Mouse (Mus musculus): Measurements from ENCODE around the gene Itm2b. TPM values are rescaled to one million over a fixed set of nuclear protein-coding genes. Genes with fewer than 3 reads are reported as not detected.

Gene Itm2b
- polyA plus RNA-seq, 1 experiment from 2014 or later: 364 TPM

GRCm38 (mm10) chr14:73354700-73355099, 30.4 kb downstream of the Itm2b start:
- Histone ChIP-seq H3K36me3 (replicated peaks) (peaks cover 31% of the 10 kb centered on the region), H3K4me2 (no peak overlapping the region), H3K27me3 (no peaks in the 10 kb centered on the region), H3K4me1 (no peaks in the 10 kb centered on the region), H3K9ac (no peak overlapping the region), H3K4me3 (replicated peaks) (no peak overlapping the region), H3K27ac (no peak overlapping the region), H3K9me3 (no peaks in the 10 kb centered on the region)
- 92% methylated on average over 8 of the region's 8 CpGs for WGBS
- ATAC-seq (ENCODE audit: low FRiP score): no peak

- H3K4me2 ChIP-seq: no peak overlapping the region
- H3K27me3 ChIP-seq: no peaks in the 10 kb centered on the region
- no peak for ATAC-seq (ENCODE audit: low FRiP score)
- peaks cover 8% of the 10 kb centered on the region for H3K36me3 ChIP-seq (replicated peaks)
- 91% methylated on average over 5 of the region's 5 CpGs for WGBS
- H3K27ac ChIP-seq: no peak overlapping the region
- no peaks in the 10 kb centered on the region for H3K4me1 ChIP-seq
- no peak overlapping the region for H3K4me3 ChIP-seq (replicated peaks)
- H3K9me3 ChIP-seq: no peaks in the 10 kb centered on the region
- H3K9ac ChIP-seq: no peak overlapping the region
Observed at GRCm38 (mm10) chr14:73351118-73351517, 34.0 kb downstream of the Itm2b start.

- H3K9me3 ChIP-seq: no peaks in the 10 kb centered on the region
- H3K4me1 ChIP-seq: no peaks in the 10 kb centered on the region
- H3K4me3 ChIP-seq (replicated peaks): no peak overlapping the region
- WGBS: 48% methylated on average over 1 of the region's 1 CpGs
- H3K27me3 ChIP-seq: no peaks in the 10 kb centered on the region
- no peaks in the 10 kb centered on the region for H3K36me3 ChIP-seq (replicated peaks)
- no peak overlapping the region for H3K9ac ChIP-seq
- no peak for ATAC-seq (ENCODE audit: low FRiP score)
- H3K4me2 ChIP-seq: no peak overlapping the region
- no peak overlapping the region for H3K27ac ChIP-seq
Observed at GRCm38 (mm10) chr14:73350029-73350428, 35.1 kb downstream of the Itm2b start.

DNA sequence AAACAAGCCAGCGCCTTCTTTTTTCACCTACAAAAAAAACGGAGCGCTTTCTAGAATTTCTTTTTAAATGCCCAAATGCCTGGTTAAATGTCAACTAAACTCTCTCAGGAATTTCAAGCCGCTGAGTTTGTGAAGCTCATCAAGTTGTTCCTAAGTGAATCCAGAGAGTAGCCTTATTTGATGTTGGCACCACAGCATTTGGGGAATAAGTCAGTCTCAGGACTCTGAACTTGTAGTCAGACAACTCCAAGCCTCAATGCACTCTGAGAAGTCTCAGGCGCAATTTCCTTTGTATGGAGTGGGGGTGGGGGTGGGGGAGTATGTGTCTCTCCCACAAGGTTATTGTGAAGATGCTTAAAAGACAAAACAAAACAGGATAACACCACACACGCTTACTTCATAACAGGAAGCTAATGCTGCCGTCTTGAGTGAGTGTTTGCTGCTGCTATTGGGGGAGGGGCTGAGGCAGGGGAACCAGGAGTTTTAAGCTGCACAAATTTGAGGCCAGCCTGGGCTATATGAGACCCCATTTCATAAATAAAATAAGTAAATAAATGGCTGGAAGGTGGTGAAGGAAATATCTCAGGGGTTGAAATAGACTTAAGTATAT, 35.9 kb downstream of the Itm2b start:
- Histone ChIP-seq H3K27me3 (no peaks in the 10 kb centered on the region), H3K36me3 (replicated peaks) (no peaks in the 10 kb centered on the region), H3K4me1 (no peaks in the 10 kb centered on the region), H3K4me3 (replicated peaks) (no peak overlapping the region), H3K4me2 (no peak overlapping the region), H3K9ac (no peak overlapping the region), H3K27ac (no peak overlapping the region), H3K9me3 (no peaks in the 10 kb centered on the region)
- 55% methylated on average over 7 of the region's 7 CpGs for WGBS
- ATAC-seq (ENCODE audit: low FRiP score): no peak

- H3K9me3 ChIP-seq: no peaks in the 10 kb centered on the region
- no peak for ATAC-seq (ENCODE audit: low FRiP score)
- no peaks in the 10 kb centered on the region for H3K4me1 ChIP-seq
- H3K9ac ChIP-seq: no peak overlapping the region
- 92% methylated on average over 9 of the region's 9 CpGs for whole genome bisulfite sequencing
- H3K27ac ChIP-seq: no peak overlapping the region
- no peak overlapping the region for H3K4me2 ChIP-seq
- H3K4me3 ChIP-seq (replicated peaks): no peak overlapping the region
- no peaks in the 10 kb centered on the region for H3K36me3 ChIP-seq (replicated peaks)
- H3K27me3 ChIP-seq: no peaks in the 10 kb centered on the region
Observed at GRCm38 (mm10) chr14:73347302-73347701, 37.8 kb downstream of the Itm2b start.

GRCm38 (mm10) chr14:73345614-73346013, 39.5 kb downstream of the Itm2b start:
- Histone ChIP-seq H3K27ac (no peak overlapping the region), H3K9ac (no peak overlapping the region), H3K4me3 (replicated peaks) (no peak overlapping the region), H3K4me2 (no peak overlapping the region), H3K4me1 (no peaks in the 10 kb centered on the region), H3K9me3 (no peaks in the 10 kb centered on the region), H3K27me3 (no peaks in the 10 kb centered on the region), H3K36me3 (replicated peaks) (no peaks in the 10 kb centered on the region)
- no peak for ATAC-seq (ENCODE audit: low FRiP score)
- 86% methylated on average over 4 of the region's 4 CpGs for WGBS

- H3K27me3 ChIP-seq: no peaks in the 10 kb centered on the region
- H3K4me3 ChIP-seq (replicated peaks): no peak overlapping the region
- no peak overlapping the region for H3K9ac ChIP-seq
- no peaks in the 10 kb centered on the region for H3K36me3 ChIP-seq (replicated peaks)
- H3K27ac ChIP-seq: no peak overlapping the region
- WGBS: 67% methylated on average over 6 of the region's 6 CpGs
- no peaks in the 10 kb centered on the region for H3K9me3 ChIP-seq
- no peak for ATAC-seq (ENCODE audit: low FRiP score)
- H3K4me2 ChIP-seq: no peak overlapping the region
- H3K4me1 ChIP-seq: peaks cover 1% of the 10 kb centered on the region; the same call in 1 of the 2 replicates
Observed at GRCm38 (mm10) chr14:73340051-73340755, 44.9 kb downstream of the Itm2b start.

DNA sequence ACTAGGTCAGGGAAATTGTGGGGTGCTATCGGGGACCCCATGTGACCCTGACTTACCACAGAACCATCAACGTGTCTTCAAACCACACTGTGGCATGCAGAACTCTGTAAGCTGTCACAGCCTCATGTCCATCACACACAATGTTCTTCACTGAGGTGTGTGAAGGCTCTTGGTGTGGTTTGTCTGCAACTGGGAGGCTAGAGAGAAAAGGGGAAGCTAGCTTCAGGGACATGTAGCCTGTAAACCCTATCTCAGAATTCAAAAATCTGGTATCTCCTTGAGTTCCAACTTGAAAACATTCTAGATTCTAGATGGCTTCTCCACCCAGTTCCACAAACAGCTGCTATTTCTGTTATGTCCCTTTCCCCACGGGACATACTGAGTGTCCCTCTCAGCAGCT, 45.5 kb downstream of the Itm2b start:
- ATAC-seq (ENCODE audit: low FRiP score): no peak
- peaks cover 5% of the 10 kb centered on the region; the same call in 1 of the 2 replicates for H3K4me1 ChIP-seq
- 74% methylated on average over 3 of the region's 3 CpGs for WGBS

DNA sequence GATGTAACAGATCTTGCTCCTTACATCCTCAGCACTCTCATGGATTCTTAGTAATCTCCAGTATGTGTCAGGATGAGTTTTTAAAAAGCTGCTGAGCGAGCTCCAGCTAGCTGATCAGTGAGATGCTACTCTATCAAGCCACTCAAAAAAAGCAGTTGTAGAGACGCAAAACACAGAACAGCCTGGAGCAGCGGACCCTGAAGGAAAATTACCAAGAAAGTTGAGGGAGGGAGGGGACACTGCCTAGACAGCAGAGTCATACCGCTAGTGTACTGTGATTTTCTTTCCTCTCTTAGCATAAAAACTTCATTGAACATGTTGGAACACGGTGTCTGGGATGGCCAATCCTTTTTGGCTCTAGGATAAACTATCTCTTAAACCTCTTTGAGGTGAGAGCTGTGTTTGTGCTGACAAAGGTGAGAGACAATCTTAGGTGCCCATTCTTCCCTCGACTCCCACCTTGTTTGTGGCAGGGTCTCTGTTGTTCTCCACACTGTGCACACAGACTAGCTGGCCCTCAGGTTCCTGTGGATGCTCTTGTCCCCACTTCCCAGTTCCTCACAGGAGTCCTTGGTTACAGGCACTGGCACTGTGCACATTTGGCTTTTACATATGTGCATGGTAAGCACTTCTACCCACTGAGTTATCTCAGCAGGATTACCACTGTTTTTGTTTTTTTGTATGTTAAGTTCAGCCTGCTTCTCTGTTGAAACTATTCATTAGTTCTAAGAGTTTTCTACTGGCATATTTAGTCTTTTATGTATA, 48.6 kb downstream of the Itm2b start:
- ATAC-seq (ENCODE audit: low FRiP score): no peak
- H3K27me3 ChIP-seq: no peaks in the 10 kb centered on the region
- WGBS: 81% methylated on average over 6 of the region's 6 CpGs
- H3K36me3 ChIP-seq (replicated peaks): no peaks in the 10 kb centered on the region
- no peaks in the 10 kb centered on the region for H3K9me3 ChIP-seq
- H3K9ac ChIP-seq: no peak overlapping the region
- H3K4me1 ChIP-seq: peaks cover 5% of the 10 kb centered on the region; the same call in 1 of the 2 replicates
- H3K4me2 ChIP-seq: no peak overlapping the region
- H3K4me3 ChIP-seq (replicated peaks): no peak overlapping the region
- no peak overlapping the region for H3K27ac ChIP-seq

More for the DNA sequence above, 45.5 kb downstream of the Itm2b start:
- no peak overlapping the region for H3K4me2 ChIP-seq
- H3K4me3 ChIP-seq (replicated peaks): no peak overlapping the region
- H3K9me3 ChIP-seq: no peaks in the 10 kb centered on the region
- no peaks in the 10 kb centered on the region for H3K36me3 ChIP-seq (replicated peaks)
- no peaks in the 10 kb centered on the region for H3K27me3 ChIP-seq
- no peak overlapping the region for H3K27ac ChIP-seq
- H3K9ac ChIP-seq: no peak overlapping the region

GRCm38 (mm10) chr14:73334926-73335805, 49.9 kb downstream of the Itm2b start:
- Histone ChIP-seq H3K4me2 (no peak overlapping the region), H3K36me3 (replicated peaks) (no peaks in the 10 kb centered on the region), H3K9me3 (no peaks in the 10 kb centered on the region), H3K27ac (no peak overlapping the region), H3K27me3 (no peaks in the 10 kb centered on the region), H3K4me3 (replicated peaks) (no peak overlapping the region), H3K9ac (no peak overlapping the region), H3K4me1 (peaks cover 5% of the 10 kb centered on the region; the same call in 1 of the 2 replicates)
- WGBS: 70% methylated on average over 22 of the region's 22 CpGs
- ATAC-seq (ENCODE audit: low FRiP score): no peak

DNA sequence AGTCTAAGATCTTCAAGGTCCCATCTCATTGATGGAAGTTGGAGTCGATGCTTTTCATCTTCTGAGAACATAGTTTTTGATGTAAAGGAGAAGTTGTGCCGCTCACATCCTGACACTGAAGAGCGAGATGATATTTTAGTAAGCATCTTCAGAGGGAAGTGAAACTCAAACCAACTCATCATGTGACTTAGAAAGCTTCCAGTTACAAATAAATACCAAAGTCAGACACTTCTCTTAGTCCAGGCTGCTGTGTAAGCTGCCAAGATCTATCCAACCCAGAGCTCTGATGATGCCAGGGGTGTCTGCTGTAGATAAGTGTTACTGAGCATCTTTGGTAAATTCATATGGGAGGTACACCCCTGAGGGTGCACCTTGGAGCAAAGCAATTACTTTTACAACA, 51.2 kb downstream of the Itm2b start:
- Histone ChIP-seq H3K4me1 (peaks cover 5% of the 10 kb centered on the region; the same call in 1 of the 2 replicates), H3K4me3 (replicated peaks) (no peak overlapping the region), H3K36me3 (replicated peaks) (no peaks in the 10 kb centered on the region), H3K27me3 (no peaks in the 10 kb centered on the region), H3K27ac (no peak overlapping the region), H3K4me2 (no peak overlapping the region), H3K9ac (no peak overlapping the region), H3K9me3 (no peaks in the 10 kb centered on the region)
- no peak for ATAC-seq (ENCODE audit: low FRiP score)
- WGBS: 96% methylated on average over 3 of the region's 3 CpGs

- H3K4me3 ChIP-seq (replicated peaks): no peak overlapping the region
- no peak for ATAC-seq (ENCODE audit: low FRiP score)
- H3K9me3 ChIP-seq: no peaks in the 10 kb centered on the region
- H3K36me3 ChIP-seq (replicated peaks): no peaks in the 10 kb centered on the region
- peaks cover 12% of the 10 kb centered on the region for H3K4me1 ChIP-seq
- no peak overlapping the region for H3K27ac ChIP-seq
- 95% methylated on average over 4 of the region's 4 CpGs for WGBS
- H3K9ac ChIP-seq: no peak overlapping the region
- no peak overlapping the region for H3K4me2 ChIP-seq
- no peaks in the 10 kb centered on the region for H3K27me3 ChIP-seq
Observed at GRCm38 (mm10) chr14:73331386-73331785, 53.7 kb downstream of the Itm2b start.
